Mouse (Mus musculus) limb, embryonic 15.5 days (tissue): Measurements from ENCODE around the gene Mrps23. TPM values are rescaled to one million over a fixed set of nuclear protein-coding genes. Genes with fewer than 3 reads are reported as not detected.
"Not testable (repeated sequence)": the region's sequence is repeated elsewhere in the genome, so short reads cannot be mapped to it uniquely, and the experiment has no call there.

ENCODE experiments used
- ATAC-seq: fragments of 200-750 bp; cut with Nextera tagmentation; 2 replicates; pipeline ENCODE4 v1.8.0; 2017; ENCODE audit warnings: low read depth, moderate TSS enrichment; ENCODE audit not compliant: insufficient number of reproducible peaks, low FRiP score, low TSS enrichment
- H3K27ac ChIP-seq: fragments of 300-500 bp; sonication (generic); 2 replicates; pipeline ENCODE4 v1.5.1; 2015; ENCODE audit warnings: moderate library complexity, mild to moderate bottlenecking, inconsistent platforms
- H3K27me3 ChIP-seq: fragments of 300-500 bp; sonication (generic); 2 replicates; pipeline ENCODE4 v1.6.1; 2015; ENCODE audit warnings: inconsistent platforms
- H3K36me3 ChIP-seq: fragments of 300-500 bp; sonication (generic); 2 replicates; pipeline ENCODE4 v1.6.1; 2015; ENCODE audit warnings: inconsistent platforms
- H3K4me1 ChIP-seq: fragments of 300-500 bp; sonication (generic); 2 replicates; pipeline ENCODE4 v1.6.1; 2015; ENCODE audit warnings: inconsistent platforms
- H3K4me2 ChIP-seq: fragments of 300-500 bp; sonication (generic); 2 replicates; pipeline ENCODE4 v1.6.1; 2015; ENCODE audit warnings: mild to moderate bottlenecking, inconsistent platforms
- H3K4me3 ChIP-seq: fragments of 300-500 bp; sonication (generic); 2 replicates; pipeline ENCODE4 v1.5.1; 2015; ENCODE audit warnings: mild to moderate bottlenecking, inconsistent platforms
- H3K9ac ChIP-seq: fragments of 300-500 bp; sonication (generic); 2 replicates; pipeline ENCODE4 v1.6.1; 2015; ENCODE audit warnings: inconsistent platforms
- H3K9me3 ChIP-seq: fragments of 300-500 bp; sonication (generic); 2 replicates; pipeline ENCODE4 v1.6.1; 2016; ENCODE audit warnings: inconsistent platforms
- WGBS: fragments of 180-500 bp; shearing (Covaris S2); methylation state at CpG from one replicate; pipeline ENCODE4 v1.1.7; 2015; 5-methylcytosine and 5-hydroxymethylcytosine counted together
- polyA plus RNA-seq: library from polyadenylated mRNA; unstranded; fragments of >200 nt; fragmentation: Nextera tagmentation; extraction: Ambion mirVana; gene quantifications from 2 replicates; pipeline ENCODE4 v1.2.1, GENCODE M21; 2015

The Mrps23 gene
- polyA plus RNA-seq, 1 experiment from 2014 or later: 53.0 TPM

GRCm38 (mm10) chr11:88193824-88194696 lies 10.1 kb upstream of the Mrps23 start:
- Histone ChIP-seq H3K36me3 (peaks cover 4% of the 10 kb centered on the region; the same call in 1 of the 2 replicates), H3K27ac (no peak overlapping the region), H3K4me3 (peak overlapping the region; percentile 14; the same call in 1 of the 2 replicates), H3K9me3 (no peaks in the 10 kb centered on the region), H3K27me3 (peaks cover 34% of the 10 kb centered on the region), H3K4me1 (peaks cover 43% of the 10 kb centered on the region), H3K4me2 (peak overlapping the region; percentile 24; the same call in 1 of the 2 replicates), H3K9ac (no peak overlapping the region)
- ATAC-seq: no peak
- WGBS: 11% methylated on average over 29 of the region's 29 CpGs

DNA sequence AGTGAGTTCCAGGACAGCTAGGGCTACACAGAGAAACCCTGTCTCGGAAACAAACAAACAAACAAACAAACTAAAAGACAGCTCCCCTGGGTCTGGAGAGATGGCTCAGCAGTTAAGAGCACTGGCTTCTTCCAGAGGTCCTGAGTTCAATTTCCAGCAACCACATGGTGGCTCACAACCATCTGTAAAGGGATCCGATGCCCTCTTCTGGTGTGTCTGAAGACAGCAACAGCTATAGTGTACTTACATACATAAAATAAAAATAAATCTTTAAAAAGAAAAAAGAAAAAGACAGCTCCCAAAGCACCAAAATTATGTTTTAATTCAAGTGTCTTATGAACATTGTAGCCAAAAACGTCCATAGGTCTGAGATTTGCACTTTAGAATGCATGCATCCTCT lies 8.5 kb upstream of the Mrps23 start:
- not testable (repeated sequence) for H3K4me2 ChIP-seq, H3K27ac ChIP-seq, H3K9me3 ChIP-seq, ATAC-seq, H3K9ac ChIP-seq, H3K36me3 ChIP-seq, H3K4me3 ChIP-seq
- Histone ChIP-seq H3K27me3 (peaks cover 34% of the 10 kb centered on the region), H3K4me1 (peaks cover 43% of the 10 kb centered on the region)
- WGBS: 84% methylated on average over 3 of the region's 3 CpGs

DNA sequence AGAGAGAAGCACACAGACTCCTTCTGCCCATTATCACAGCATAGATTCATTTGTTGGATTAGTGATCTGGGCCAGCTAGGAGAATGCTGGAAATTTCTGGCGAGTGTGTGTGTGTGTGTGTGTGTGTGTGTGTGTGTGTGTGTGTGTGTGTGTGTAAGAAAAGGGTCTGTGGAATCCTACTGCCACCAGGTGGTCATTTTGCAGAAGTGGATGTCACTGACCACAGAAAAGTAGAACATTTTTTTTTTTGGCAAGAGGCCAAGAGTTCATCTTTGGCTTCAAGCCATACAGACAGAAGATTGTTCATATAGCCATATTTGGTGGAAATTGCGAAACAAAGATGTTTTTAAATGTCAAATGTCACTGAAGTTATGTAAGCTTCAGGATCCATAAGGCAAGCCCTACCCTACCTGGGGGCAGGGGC lies 7.0 kb upstream of the Mrps23 start:
- no peak overlapping the region for H3K9ac ChIP-seq
- peaks cover 32% of the 10 kb centered on the region for H3K4me1 ChIP-seq
- H3K36me3 ChIP-seq: no peaks in the 10 kb centered on the region
- H3K27ac ChIP-seq: no peak overlapping the region
- peaks cover 24% of the 10 kb centered on the region for H3K27me3 ChIP-seq
- ATAC-seq: no peak
- H3K4me2 ChIP-seq: no peak overlapping the region
- 3% methylated on average over 2 of the region's 2 CpGs for WGBS
- no peaks in the 10 kb centered on the region for H3K9me3 ChIP-seq
- no peak overlapping the region for H3K4me3 ChIP-seq

- H3K9ac ChIP-seq: no peak overlapping the region
- H3K36me3 ChIP-seq: no peaks in the 10 kb centered on the region
- H3K27ac ChIP-seq: no peak overlapping the region
- peaks cover 25% of the 10 kb centered on the region for H3K4me1 ChIP-seq
- no peak overlapping the region for H3K4me3 ChIP-seq
- WGBS: 31% methylated on average over 4 of the region's 4 CpGs
- ATAC-seq: no peak
- peaks cover 16% of the 10 kb centered on the region for H3K27me3 ChIP-seq
- H3K4me2 ChIP-seq: no peak overlapping the region
- no peaks in the 10 kb centered on the region for H3K9me3 ChIP-seq
Measured at GRCm38 (mm10) chr11:88198223-88198622, 6.0 kb upstream of the Mrps23 start.

DNA sequence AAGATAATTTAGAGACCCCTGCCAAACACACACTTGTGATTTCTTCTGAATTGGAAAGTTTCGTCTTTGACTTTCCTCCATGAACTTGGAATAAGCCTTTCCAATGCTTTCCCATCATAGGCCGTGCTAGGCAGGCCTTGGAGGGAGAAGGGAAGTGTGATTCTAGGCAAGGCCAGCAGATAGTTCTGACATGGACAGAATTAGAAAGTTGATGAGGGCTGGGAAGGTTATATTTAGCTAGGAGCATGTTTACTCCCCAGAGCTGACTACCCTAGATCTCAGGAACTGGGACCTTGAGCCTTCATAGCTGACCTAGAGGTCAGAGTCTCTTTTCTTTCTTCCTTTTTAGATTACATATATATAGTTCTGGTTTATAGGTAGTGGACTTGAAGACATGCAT lies 3.0 kb upstream of the Mrps23 start:
- H3K4me3 ChIP-seq: no peak overlapping the region
- 65% methylated on average over 2 of the region's 2 CpGs for WGBS
- H3K4me1 ChIP-seq: peaks cover 22% of the 10 kb centered on the region
- H3K9me3 ChIP-seq: no peaks in the 10 kb centered on the region
- no peak overlapping the region for H3K4me2 ChIP-seq
- no peak overlapping the region for H3K27ac ChIP-seq
- H3K27me3 ChIP-seq: no peaks in the 10 kb centered on the region
- no peak overlapping the region for H3K9ac ChIP-seq
- H3K36me3 ChIP-seq: no peaks in the 10 kb centered on the region
- ATAC-seq: no peak

DNA sequence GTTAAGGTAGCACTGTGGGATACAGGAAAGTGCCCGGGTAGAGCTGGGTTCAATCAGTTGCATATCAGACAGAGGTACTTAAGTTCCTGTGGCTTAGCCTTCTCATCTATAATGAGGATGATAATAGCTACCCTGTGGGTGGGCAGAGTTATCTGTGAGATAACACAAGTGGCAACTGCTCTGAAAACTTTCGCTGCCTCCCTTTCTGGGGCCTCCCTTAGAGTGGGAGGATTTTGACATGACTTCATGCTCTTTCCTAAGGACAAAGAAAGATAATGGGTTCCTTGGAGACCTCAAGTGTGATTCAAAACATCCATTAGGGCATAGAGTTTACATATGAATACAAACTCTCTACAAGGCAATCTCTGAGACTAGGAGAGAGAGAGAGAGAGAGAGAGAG lies 2.1 kb upstream of the Mrps23 start:
- no peaks in the 10 kb centered on the region for H3K36me3 ChIP-seq
- ATAC-seq: no peak
- H3K27me3 ChIP-seq: no peaks in the 10 kb centered on the region
- no peak overlapping the region for H3K4me3 ChIP-seq
- H3K9ac ChIP-seq: no peak overlapping the region
- no peaks in the 10 kb centered on the region for H3K9me3 ChIP-seq
- 22% methylated on average over 2 of the region's 2 CpGs for WGBS
- no peak overlapping the region for H3K27ac ChIP-seq
- no peak overlapping the region for H3K4me2 ChIP-seq
- peaks cover 22% of the 10 kb centered on the region for H3K4me1 ChIP-seq

- ATAC-seq: no peak
- H3K4me1 ChIP-seq: peaks cover 15% of the 10 kb centered on the region
- peak overlapping the region; percentile 84 for H3K9ac ChIP-seq
- no peaks in the 10 kb centered on the region for H3K9me3 ChIP-seq
- 30% methylated on average over 30 of the region's 30 CpGs for WGBS
- peaks cover 14% of the 10 kb centered on the region; the same call in 1 of the 2 replicates for H3K36me3 ChIP-seq
- H3K27me3 ChIP-seq: no peaks in the 10 kb centered on the region
- H3K4me3 ChIP-seq: peak overlapping the region; percentile 87
- H3K4me2 ChIP-seq: peak overlapping the region; percentile 81
- H3K27ac ChIP-seq: peak overlapping the region; percentile 94
Measured at GRCm38 (mm10) chr11:88204593-88205368, 593 bp downstream of the Mrps23 start.

DNA sequence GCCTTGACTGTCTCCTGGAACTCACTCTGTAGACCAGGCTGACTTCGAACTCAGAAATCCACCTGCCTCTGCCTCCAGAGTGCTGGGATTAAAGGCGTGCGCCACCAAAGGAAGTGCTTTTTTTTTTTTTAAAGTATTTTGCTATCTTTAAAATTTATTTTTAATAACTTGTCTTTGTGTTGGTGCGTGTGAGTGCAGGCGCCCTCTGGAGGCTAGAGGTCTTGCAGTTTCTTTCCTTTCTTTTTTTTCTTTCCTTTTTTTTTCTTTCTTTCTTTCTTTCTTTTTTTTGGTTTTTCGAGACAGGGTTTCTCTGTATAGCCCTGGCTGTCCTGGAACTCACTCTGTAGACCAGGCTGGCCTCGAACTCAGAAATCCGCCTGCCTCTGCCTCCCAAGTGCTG lies 2.4 kb downstream of the Mrps23 start:
- not testable (repeated sequence) for H3K9me3 ChIP-seq, H3K27me3 ChIP-seq, H3K27ac ChIP-seq, ATAC-seq, H3K4me2 ChIP-seq, H3K9ac ChIP-seq, H3K4me3 ChIP-seq
- WGBS: 82% methylated on average over 8 of the region's 8 CpGs
- Histone ChIP-seq H3K4me1 (peaks cover 15% of the 10 kb centered on the region), H3K36me3 (peaks cover 32% of the 10 kb centered on the region)

- no peak for ATAC-seq
- no peak overlapping the region for H3K27ac ChIP-seq
- H3K9ac ChIP-seq: no peak overlapping the region
- peaks cover 38% of the 10 kb centered on the region for H3K36me3 ChIP-seq
- H3K4me1 ChIP-seq: peaks cover 15% of the 10 kb centered on the region
- no peak overlapping the region for H3K4me2 ChIP-seq
- no peaks in the 10 kb centered on the region for H3K9me3 ChIP-seq
- no peak overlapping the region for H3K4me3 ChIP-seq
- no peaks in the 10 kb centered on the region for H3K27me3 ChIP-seq
- WGBS: 93% methylated on average over 2 of the region's 2 CpGs
Measured at GRCm38 (mm10) chr11:88207697-88208096, 3.5 kb downstream of the Mrps23 start.

- H3K9me3 ChIP-seq: no peaks in the 10 kb centered on the region
- peaks cover 38% of the 10 kb centered on the region for H3K36me3 ChIP-seq
- H3K27ac ChIP-seq: no peak overlapping the region
- H3K4me1 ChIP-seq: peaks cover 8% of the 10 kb centered on the region
- no peak for ATAC-seq
- H3K4me3 ChIP-seq: no peak overlapping the region
- no peak overlapping the region for H3K4me2 ChIP-seq
- 84% methylated on average over 5 of the region's 5 CpGs for whole genome bisulfite sequencing
- no peaks in the 10 kb centered on the region for H3K27me3 ChIP-seq
- no peak overlapping the region for H3K9ac ChIP-seq
Measured at GRCm38 (mm10) chr11:88211824-88212582, 7.8 kb downstream of the Mrps23 start.

- Histone ChIP-seq H3K4me3 (no peak overlapping the region), H3K27ac (no peak overlapping the region), H3K9me3 (no peaks in the 10 kb centered on the region), H3K4me2 (no peak overlapping the region), H3K36me3 (peaks cover 32% of the 10 kb centered on the region), H3K4me1 (peaks cover 8% of the 10 kb centered on the region), H3K27me3 (no peaks in the 10 kb centered on the region), H3K9ac (no peak overlapping the region)
- no peak for ATAC-seq
- WGBS: 46% methylated on average over 6 of the region's 6 CpGs
Measured at GRCm38 (mm10) chr11:88213757-88214156, 9.6 kb downstream of the Mrps23 start.
